Mouse (Mus musculus): ENCODE results near the gene Clic5.
A peak's percentile ranks its signal among the peaks of the same experiment; 100 is the strongest.

Gene Clic5

DNA sequence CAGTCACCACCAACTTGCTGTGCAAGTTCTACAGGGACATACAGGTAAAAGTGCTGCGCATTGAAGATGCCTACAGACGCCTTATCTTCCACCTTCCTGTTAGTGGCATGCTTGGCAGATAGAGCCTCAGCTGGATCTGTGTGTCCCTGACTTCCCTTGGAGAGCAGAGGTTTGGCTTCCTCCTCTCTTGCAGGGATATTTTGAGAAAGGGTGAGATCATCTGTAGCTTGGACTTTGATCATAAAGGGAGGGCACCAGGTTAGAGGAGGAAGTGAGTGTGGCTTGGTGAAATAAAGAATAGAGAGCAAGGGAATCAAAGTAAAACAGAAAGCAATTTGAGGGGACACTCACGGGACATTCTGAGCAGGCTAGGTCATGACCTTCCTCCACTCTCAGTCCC lies 4.6 kb downstream of the Clic5 start:
- DNase-seq (ENCODE audit: low spot score in 2 of 2) = no peak

DNA sequence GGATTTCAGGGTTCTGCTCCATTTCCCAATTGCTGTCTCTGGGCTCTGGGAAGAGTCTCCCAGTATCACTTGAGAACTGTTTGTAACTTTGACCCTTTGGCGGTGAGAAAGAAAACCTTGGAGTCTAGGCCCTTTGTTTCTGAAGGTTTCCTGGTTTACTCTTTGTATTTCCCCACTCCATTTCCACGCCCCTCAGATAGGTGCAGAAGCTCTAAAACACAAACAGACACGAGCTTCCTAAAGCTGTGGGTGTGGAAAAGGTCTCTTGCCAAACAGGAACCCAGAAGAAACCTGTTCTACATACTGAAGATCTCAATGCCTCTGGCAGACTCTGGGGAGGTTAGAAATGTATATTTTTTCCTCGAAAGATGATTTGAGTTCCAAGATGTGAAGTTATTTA lies 10.8 kb downstream of the Clic5 start:
- DNase-seq (ENCODE audit: low spot score in 2 of 2) = no peak

DNA sequence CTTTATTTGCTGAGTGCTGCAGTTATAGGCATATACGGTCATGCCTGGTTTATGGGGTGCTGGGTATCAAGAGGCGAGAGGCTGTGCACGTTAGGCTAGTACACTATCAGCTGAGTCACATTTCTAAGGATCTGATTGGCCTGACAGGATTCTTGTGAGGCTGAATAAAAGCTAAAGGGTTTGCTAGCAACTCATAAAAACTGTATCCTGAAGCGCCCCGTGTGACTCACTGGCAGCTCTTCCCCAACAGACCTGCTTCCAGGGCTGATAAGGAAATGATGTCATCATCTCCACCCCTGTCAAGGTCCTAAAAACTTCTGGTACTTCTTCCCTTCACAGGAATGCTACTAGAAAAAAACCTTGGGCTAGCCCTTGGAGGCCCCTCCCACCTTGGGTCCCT lies 14.6 kb downstream of the Clic5 start:
- no peak for DNase-seq (ENCODE audit: low spot score in 2 of 2)

DNA sequence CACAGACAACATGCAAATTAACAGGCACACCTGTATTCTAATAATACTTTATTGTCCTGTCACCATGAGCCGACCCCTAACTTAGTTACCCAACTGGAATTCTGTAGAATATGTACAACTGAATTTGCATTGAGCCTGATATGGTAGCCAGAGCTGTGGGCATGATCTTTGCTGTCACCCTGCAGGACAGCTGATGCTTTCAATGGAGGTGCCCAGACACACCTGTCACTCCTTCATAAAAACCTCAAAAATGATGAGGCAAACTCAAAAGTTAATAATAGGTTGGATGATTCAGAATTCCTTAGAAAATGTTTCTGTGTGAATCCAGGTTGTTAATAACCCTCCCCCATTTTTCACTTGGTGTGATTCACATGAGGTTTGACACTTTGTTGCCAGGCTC lies 16.4 kb downstream of the Clic5 start:
- DNase-seq (ENCODE audit: low spot score in 2 of 2) = no peak

DNA sequence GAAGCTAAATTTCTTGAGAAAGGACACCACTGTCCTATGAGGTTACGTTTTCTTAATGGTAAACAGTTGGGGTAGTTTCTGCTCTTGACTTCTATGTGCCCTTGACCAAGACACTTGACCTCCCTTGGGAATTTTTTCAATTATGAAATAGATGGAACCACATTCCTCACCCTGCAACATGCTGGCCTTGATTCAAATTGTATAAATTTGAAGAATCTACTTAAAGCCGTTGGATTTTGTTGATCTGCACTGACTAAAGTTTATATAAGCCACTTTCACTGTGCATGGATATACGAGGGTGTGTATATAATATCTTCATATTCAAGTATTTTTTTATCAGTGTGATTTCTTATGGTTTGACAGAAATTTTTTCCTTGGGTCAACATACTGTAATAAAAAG lies 17.2 kb downstream of the Clic5 start:
- DNase-seq (ENCODE audit: low spot score in 2 of 2) = no peak

DNA sequence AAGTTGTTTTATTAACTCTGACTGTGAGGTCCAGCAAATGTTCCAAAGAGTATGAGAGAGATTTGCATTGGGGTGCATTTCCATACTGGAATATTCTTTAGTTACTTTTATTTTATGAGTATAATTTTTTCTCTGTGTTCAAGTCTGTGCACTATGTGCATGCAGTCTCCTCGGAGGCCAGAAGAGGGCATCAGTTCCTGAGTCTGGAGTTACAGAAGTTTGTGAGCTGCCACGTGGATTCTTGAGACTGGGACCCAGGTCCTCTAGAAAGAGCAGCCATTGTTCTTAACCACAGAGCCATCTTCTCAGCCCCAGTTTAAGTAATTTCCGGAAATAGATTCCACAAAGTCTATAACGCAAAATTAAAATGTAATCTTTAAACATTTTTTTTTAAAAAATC lies 20.5 kb downstream of the Clic5 start:
- DNase-seq (ENCODE audit: low spot score in 2 of 2) = no peak

DNA sequence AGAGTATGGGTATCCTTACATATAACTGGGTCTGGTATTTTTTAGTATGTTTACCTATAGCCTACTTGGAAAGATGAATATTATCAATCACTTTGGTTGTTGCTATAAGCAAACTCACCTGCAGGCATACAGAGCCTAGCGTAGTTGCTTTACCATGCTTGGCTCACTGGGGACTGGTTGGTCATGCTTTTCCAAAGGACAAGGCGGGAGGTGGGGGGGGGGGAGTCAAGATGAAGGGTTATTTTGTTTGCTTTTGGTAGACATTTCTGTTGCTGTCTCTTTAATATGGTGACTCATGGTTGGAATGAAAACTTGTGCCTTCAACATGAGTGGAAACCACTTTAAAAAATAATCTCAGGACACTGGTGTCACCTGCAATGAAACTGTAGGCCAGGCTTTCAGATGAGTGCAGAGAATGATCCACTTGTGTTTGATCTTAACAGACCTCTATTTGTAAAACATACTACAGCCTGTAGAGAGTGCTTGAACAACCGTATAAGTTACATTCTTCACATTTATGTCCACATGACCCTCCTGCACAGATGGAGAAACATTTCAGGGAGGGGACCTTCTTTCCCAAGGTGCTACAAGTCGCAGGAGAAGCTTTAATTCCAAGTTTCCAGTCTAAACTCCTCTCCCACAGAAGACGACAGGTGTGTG lies 24.7 kb downstream of the Clic5 start:
- no peak for DNase-seq (ENCODE audit: low spot score in 2 of 2)

DNA sequence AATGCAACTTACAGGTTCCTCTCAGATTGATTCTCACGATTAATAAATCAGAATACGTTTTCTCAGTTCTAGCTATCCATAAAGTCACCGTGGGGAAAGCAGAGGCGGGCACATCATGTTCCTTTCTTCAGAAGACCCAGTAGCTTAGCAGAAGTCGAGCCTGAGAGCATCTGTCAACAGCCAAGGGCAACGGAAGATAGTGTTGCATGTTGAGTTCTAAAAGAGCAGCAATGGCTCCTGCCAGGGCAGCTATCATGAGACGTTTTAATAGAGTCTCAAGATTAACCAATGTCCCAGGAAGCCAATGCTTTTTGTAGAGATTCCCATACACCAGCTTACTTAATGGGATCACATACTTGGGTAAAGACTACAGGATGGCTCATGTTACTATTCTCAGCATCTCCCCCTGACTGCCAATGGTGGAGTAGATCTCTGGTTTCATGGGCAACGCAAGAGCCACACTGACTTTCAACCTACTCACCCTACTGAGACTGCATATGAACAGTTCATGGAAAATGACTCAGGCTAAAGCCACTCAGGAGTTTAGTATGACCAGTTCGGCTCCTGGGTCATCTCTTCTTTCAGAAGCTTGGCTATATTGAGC lies 26.9 kb downstream of the Clic5 start:
- DNase-seq (ENCODE audit: low spot score in 2 of 2) = no peak

DNA sequence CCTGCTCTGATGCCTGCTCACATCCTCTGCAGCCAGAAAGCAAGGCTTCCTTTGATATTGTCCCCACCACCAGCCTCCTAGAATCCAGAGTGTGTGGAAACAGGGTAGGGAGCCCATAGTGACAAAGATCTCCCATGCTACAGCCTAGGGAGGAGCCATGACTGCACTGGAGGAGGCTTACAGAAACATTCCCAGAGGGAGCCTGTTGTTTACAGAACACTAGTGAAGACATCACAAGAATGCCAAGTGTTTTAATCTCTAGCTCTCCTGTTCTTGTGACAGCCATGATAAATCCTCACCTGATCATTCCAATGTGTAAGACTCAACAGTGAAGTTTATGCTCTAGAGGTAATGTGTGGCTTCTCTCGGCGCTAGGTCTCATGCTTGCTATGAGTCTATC lies 28.8 kb downstream of the Clic5 start:
- DNase-seq (ENCODE audit: low spot score in 2 of 2) = no peak

DNA sequence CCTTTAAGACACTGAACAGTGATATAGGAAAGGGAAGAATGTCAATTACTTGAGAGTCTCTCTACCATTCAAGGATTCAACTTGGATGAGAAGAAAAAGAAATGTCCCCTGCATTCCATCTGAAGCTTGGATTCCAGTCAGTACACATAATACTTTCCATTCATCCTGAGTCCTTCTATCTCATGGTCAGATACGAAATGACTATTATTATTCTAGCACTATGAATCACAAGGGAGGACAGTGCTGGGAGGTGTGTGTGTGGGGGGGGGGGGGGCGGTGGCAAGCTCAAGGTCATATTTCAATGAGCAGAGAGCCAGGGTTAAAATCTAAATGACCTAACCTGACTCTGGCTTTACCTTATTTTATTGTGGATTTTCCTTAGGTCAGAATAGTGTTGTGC lies 31.6 kb downstream of the Clic5 start:
- no peak for DNase-seq (ENCODE audit: low spot score in 2 of 2)

DNA sequence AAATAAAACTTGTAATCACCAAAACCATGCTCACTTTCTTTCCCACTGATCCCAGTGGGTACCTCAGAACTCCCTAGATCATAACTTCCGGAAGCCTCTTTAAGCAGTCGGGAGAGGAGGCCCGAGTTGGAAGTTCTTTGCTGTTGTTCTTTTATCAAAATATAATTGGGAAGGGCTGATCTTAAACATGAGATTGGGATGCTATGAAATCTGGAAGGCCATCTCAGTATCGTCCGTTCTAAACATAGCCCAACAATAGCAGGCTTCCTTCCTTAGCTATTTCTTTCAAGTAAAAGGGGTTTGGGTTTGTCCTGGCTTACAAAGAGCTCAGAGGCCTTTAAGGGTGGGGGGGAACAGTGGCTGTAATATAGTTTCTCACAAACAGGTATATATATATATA lies 40.0 kb downstream of the Clic5 start:
- DNase-seq (ENCODE audit: low spot score in 2 of 2) = no peak

DNA sequence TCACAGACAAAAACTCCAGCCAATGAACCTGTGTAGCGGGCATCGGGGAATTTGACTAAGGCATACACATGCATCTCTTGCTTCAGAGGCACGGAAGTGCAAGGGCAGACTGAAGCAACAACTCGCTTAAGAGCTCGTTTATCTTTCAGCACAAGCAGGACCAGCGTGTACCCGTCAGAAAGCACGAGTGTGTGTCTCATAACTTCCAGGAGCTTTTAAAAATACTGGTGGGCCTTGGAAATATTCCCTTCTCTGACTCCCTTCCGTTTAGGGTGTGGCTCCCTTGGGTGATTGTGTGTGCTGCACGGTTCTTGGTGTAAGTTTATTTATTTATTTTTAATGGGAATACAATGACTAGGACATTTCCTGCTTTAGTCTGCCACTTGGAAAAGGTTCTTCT lies 41.7 kb downstream of the Clic5 start:
- DNase-seq (ENCODE audit: low spot score in 2 of 2) = no peak

DNA sequence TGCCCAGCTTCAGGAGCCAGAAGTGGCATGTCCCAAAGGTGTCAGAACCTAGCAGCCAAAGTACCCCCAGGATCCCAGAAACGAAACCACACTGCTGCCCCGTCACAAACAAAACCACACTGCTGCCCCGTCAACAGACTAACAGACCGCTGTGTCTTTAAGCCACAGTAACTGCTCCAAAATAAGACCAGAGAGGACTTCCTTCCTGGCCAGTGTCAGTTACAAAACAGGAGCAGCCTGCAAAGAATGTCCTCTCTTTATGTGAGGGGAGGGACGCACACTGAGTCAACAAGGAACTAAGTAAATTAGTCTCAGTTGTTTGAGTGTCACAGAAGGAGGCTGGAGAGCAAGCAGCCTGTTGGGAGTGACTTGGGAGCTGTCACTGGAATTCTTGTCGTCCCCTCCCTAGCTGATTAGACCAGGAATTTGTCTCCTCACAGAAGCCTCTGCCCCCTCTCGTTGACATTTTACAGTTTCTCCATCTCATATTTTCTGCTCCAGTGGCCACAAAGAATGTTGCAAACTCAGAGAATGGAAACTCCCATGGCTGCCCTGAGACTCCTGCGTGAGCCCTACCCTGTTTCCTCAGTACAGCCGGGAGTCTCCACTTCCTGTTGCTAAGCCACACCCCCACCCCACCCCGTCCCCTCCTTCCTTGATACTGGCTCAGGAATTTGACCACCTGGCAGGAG lies 50.8 kb downstream of the Clic5 start:
- no peak for DNase-seq (ENCODE audit: low spot score in 2 of 2)

DNA sequence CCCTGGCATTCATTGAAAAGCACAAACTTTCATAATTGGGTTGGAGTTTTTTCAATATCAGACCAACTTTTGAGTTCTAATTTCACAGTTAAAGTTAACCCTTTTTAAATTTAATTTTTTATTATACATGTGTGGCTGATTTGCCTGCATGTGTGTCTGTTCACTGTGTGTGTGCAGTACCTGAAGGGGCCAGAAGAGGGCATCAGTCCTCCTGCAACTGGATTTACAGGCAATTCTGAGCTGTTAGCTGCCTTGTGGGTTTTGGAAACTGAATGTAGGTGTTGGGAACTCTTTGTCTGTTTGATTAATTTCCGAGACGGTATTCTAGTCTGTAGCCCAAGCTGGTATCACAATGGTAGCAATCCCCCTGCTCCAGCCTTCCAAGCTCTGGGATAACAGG lies 52.4 kb downstream of the Clic5 start:
- DNase-seq (ENCODE audit: low spot score in 2 of 2) = no peak

DNA sequence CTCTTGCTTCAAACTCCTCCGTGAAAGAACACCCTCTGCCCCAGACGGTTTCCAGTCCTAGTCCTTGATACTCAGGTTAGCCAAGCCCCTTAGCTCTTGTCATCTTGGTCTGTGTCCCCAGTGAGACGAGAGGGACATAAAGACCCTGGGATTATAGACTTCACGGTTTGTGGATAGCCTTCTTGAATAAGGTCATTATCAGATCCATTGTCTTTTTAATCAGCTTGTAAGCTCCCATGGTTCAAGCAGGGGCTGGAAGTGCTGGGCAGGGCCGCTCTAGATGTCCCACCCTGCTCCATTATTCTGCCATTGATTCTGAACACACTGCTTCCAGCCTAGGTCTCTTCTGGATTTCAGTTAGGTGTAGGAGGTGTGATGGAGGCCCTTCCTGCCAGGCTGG lies 55.7 kb downstream of the Clic5 start:
- no peak for DNase-seq (ENCODE audit: low spot score in 2 of 2)

DNA sequence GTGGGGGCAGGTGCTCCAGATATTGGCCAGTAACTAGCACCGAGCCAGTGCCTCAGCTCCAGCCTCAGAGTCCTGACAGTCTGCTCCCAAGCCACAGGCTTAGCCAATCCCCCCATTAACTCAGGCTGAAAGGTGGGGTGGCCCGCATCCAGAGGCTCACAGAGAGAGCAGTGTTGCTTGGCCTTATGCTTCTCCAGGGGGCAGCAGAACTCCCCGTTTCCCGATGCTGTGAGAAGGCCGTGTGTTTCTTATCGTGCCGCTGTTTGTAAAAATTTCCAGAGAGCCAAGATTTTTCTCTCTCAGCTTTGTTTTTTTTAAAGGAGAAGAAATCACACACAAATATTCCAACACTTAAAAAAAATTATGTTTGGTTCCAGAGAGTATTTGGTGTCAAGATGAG lies 56.2 kb downstream of the Clic5 start:
- DNase-seq (ENCODE audit: low spot score in 2 of 2) = no peak

DNA sequence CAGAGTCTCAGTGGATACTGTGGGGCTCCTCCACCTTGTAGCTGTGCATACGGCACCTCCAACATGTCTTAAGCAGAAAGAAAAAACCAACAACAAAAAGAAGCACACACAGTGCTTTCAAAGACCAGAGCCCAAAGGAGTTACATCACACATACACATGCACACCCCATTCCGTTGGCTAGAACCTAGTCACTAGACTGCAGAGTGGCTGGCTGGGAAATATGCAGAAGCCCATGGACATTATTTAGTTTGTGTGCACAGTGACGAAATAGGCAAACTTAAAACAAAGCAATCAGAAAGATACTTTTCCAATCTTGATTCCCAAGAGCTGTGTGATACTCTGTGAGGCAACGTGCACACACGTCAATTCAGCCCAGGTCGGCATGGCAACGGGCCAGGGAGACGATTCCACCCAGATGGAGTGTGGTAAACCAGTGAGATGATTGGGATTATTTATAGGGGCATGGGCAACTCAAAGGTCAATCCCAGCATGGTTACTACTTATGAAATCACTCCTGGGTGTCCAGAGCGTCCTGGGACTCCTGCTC lies 57.8 kb downstream of the Clic5 start:
- DNase-seq (ENCODE audit: low spot score in 2 of 2) = no peak

DNA sequence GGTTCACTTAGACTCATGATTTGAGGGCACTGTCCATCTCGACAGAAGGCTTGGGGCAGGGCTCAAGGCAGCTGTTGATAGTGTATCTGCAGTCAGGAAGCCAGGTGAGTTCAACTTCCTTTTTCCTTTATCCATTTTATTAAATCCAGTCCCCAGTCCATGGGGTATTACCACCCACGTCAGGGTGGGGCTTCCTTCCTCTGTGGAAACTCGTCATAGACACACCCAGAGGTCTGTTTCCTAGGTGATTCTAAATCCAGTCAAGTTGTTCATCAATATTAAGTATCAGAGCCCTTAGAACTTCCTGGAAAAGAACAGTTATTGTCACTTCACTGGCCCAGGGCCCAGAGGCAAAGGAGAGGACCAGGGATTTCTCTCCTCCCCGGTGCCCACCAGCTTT lies 61.2 kb downstream of the Clic5 start:
- no peak for DNase-seq (ENCODE audit: low spot score in 2 of 2)

DNA sequence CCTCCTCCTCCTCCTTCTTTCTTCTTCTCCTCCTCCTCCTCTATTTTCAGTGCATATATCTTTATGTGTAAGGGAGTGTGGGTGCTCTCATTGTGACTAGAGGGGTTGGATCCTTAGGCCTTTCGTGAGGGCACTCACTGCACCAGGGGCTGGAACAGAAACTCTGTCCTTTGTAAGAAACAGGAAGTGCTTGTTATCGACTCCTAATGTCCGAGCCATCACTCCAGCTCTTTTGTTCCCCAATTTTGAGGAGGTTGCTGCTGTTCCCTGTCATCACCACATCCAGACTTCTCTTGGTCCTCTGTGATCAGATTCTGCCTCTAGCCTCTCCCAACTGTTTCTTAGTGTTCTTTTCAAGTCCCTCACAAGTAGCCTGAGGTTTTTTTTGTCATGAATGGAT lies 64.3 kb downstream of the Clic5 start:
- no peak for DNase-seq (ENCODE audit: low spot score in 2 of 2)

DNA sequence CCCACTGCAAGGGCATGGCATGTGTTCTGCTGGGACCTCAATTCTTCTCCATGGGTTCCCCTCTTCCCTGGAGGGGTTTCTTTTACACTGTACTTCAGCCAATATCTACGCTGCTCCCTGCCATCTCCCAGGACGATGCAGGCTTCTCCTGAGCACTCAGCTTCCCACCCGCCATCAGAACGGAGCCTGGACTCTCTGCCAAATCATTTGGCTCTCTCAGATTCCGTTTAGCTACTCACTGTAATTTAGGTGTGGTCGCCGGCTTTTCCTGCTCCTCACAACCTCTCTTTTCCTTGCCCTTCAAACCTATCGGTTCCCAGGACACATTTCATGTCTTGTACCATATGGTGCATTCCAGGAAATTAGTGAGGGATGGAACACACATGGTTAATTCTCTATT lies 66.3 kb downstream of the Clic5 start:
- DNase-seq (ENCODE audit: low spot score in 2 of 2) = no peak

DNA sequence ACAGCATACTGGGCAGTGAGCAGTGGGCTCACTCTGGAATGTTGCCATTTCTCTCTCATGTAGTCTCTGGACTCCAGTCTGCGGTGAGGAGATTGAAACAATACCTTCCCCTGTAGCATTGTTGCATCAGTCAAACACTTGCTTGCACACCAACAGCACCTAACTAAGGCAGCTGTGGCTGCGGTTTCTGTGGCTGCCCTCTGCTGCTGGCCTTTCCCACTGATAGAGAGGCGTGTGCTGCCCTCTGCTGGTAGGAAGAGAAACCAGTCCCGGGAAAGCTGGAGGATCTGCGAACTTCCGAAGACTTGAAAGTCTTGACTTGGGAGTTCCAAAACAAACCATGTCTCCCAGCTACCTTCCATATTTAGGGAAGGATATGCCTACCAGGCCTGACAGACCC lies 68.2 kb downstream of the Clic5 start:
- DNase-seq (ENCODE audit: low spot score in 2 of 2) = peak; percentile 60 to 82

DNA sequence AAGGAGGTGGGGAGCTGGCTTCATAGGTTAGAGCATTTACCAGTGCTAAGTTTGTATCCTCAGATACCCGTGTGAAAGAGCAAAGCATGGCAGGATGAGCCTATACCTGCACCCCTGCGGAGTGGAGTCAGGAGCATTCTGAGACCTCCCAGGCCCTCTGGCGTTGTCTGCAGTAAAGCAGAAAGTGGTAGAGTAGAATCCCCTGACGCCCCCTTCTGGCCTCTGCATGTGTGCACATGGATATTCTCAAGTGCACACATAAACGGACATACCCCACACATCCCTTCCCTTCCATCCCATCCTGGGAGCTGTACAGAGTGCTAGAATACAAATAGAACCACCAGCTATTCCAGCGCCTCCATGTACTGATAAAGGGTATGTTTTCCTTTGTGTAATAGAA lies 70.9 kb downstream of the Clic5 start:
- no peak for DNase-seq (ENCODE audit: low spot score in 2 of 2)

DNA sequence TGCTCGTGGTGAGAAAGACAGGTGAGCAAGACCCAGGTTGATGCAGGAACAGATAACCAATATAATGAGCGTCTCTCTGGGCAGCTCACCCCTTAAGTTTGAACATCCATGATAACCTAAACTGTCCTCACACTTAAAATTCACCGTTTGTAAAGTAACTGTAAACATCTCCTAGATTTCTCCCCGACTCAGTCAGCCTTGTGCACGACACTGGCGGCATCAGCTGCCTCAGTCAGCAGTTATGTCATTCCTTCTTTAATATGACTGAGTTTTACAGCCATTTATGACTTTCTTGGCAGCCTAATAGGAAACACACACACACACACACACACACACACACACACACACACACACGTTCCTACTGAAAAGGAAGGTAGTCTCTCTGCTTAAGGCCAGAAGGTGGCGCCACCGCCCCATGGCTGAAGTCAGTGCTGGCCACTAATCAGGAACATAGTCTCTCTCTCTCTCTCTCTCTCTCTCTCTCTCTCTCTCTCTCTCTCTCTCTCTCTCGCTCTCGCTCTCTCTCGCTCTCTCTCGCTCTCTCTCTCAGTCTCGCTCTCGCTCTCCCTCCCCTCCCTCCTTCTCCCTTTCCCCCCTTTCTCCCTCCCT lies 73.3 kb downstream of the Clic5 start:
- peak; percentile 83 to 86 for DNase-seq (ENCODE audit: low spot score in 2 of 2)
